Mouse (Mus musculus): ENCODE results near the gene Akap7.
A peak's percentile ranks its signal among the peaks of the same experiment; 100 is the strongest.

The Akap7 gene

GRCm38 (mm10) chr10:25297666-25298263 is 9.9 kb downstream of the Akap7 start:
- no peak for DNase-seq (ENCODE audit: low spot score)

DNA sequence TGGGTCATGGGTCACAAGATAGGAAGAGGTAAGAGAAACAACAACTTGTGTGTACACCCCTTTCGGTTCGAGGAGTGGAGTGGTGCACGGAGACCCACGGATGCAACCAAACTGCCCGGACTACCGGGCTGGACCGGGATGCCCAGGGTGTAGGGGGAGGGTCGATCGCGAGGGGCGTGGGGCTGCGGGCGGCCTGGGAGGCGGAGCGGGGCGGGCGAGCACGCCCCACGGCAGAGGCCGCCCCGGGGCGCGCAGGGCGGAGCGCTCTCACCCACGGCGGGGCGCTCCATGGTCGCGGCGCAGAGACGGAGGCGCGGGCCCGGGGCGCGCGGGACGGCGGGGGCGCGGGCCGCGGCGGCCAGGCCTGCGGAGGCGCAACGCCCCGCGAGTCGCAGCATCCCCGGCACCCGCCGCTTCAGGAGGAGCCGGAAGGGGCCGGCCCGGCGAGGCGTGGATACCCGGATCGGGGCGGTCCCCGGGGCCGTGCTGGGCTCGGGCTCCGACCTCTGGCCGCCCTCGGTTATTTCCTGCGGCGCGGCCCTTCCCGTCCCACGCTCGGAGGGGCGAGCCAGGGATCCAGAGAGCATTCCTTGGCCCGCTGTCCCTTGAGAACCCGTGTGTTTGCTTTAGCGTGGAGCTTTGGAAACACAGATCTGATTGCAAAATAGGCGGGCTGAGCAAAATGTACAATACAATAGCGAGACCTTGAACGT is 10.9 kb downstream of the Akap7 start:
- peak; percentile 84 for DNase-seq (ENCODE audit: low spot score)

GRCm38 (mm10) chr10:25296286-25296656 is 11.4 kb downstream of the Akap7 start:
- no peak for DNase-seq (ENCODE audit: low spot score)

- no peak for DNase-seq (ENCODE audit: low spot score)
Observed at GRCm38 (mm10) chr10:25295836-25296235, 11.8 kb downstream of the Akap7 start.

- DNase-seq (ENCODE audit: low spot score): no peak
Observed at GRCm38 (mm10) chr10:25294999-25295398, 12.7 kb downstream of the Akap7 start.

DNA sequence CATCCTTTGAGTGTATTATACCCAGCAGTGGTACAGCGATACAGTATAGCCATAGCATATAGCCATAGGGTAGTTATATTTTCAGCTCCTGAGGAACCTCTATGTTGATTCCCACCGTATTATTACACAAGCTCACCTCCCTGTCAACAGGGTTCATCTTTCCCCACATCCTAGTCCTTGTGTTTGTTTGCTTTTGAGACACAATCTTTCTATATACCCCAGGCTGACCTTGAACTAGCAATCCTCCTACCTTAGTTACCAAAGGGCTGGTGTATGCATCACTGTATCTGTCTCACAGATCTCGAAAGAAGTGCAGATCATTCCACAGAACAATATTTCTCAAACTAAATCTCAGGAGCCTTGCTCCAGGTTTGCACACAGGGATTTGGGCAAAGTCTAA is 13.9 kb downstream of the Akap7 start:
- no peak for DNase-seq (ENCODE audit: low spot score)

- peak; percentile 24 for DNase-seq (ENCODE audit: low spot score)
Observed at GRCm38 (mm10) chr10:25291053-25291452, 16.6 kb downstream of the Akap7 start.

DNA sequence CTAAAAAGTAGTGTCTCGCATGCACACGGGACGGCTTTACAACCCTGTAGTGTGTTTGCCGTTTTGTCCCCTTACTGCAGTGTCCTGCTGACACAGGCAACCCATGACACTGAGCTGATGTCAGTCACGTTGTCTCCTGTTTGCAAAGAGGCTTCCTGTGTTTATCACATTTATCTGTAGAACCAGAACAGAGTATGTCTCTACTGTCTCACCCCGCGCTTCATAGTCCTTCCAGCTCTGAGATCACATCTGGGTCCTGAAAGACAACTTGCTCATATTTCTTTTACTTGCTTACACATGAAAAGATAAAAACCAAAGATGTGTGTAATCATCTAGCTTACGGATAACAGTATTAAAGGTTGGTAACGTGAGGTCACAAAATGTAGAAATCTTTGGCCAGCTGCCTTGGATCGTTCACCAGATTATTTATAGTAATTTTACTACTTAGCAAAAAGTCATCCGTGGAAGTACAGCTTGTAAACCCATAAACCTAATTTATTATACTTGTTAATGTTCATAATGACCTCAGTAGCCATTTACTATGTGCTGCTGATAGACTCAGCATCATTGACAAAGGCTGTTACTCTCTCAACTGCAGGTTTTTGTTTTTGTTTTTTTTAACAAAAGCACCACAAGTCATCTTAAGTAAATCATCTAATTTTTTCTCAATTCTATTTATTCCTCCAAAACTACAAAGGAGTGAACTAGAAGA is 22.4 kb downstream of the Akap7 start:
- DNase-seq (ENCODE audit: low spot score): no peak

DNA sequence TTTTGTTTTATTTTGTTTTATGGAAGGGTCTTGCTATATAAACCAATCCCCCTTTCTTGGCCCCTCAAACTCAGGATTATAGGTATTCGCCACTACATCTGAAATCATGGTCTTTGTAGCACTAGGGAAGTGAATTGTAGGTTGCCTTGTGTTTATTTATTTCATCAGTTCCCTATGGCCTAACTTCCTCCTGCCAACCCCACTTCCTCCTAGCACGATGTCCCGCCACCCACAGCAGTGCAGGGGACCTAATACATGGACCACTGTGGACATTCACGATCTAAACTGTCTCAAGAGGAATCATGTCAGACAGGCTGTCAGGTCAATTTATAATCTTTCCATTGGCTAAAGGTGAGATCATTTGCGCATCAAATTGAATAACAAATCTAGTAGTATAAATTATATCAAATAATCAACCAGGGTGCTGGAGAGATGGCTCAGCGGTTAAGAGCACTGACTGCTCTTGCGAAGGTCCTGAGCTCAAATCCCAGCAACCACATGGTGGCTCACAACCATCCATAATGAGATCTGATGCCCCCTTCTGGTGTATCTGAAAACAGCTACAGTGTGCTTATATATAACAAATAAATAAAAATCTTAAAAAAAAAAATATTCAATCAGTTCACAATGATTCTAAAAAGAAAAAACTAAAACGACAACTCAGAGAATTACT is 23.1 kb downstream of the Akap7 start:
- no peak for DNase-seq (ENCODE audit: low spot score)

- DNase-seq (ENCODE audit: low spot score): no peak
Observed at GRCm38 (mm10) chr10:25283397-25283796, 24.3 kb downstream of the Akap7 start.

- DNase-seq (ENCODE audit: low spot score): no peak
Observed at GRCm38 (mm10) chr10:25280141-25280540, 27.5 kb downstream of the Akap7 start.

DNA sequence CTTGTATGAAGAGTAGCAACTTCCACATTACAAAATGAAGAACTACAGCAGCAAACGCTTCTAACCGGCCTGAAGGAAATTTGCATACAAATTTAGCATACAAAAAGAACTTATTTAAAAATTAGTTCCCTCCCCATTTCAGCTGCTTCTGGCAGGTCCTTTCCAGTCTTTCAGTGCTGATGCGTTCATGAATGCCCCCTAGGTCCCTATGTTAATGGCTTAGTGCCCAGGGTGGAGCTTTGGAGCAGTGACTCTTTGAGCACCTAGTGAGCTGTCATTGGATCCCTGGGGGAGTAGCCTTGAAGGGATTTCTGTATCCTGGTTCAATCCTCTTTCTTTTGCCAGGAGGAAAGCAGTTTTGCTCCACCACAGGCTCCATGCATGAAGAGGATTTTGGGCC is 28.3 kb downstream of the Akap7 start:
- DNase-seq (ENCODE audit: low spot score): no peak

GRCm38 (mm10) chr10:25275492-25275891 is 32.2 kb downstream of the Akap7 start:
- no peak for DNase-seq (ENCODE audit: low spot score)

GRCm38 (mm10) chr10:25274621-25275330 is 32.9 kb downstream of the Akap7 start:
- no peak for DNase-seq (ENCODE audit: low spot score)

DNA sequence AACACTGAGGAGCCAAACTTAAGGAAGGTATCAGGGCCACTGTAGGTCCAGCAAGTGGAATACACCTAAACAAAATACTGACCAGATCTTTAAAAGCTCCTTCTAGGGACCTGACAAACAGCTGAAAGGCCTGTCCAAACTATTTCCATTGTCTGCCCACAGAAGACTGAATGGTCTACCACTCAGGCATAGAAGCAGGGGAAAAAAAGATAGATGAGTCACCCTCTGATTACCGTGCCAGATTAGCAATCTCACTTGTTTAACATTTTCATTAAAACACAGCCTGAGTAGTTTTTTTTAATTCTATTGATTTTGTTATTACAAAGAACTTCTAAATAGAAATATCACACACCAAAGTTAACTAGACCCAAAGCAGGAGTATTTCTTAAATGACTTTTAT is 33.9 kb downstream of the Akap7 start:
- DNase-seq (ENCODE audit: low spot score): no peak

DNA sequence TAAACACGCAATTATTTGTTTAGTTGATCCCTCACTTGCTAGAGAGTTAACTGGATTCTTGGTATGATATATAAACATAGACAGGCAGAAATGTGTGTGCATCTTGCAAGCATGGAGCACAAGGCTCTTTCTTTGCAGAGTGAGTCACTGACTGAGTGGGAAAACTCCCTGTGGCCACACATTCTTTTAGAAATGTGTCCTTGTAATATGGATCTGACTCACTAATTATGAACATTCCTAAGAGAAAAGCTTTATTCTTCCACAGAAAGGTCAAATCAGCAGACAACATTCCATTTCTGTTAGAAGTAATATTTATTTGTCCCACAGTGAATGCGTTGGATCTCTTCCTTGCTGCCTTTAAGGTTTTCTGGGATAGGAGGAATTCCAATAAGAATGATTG is 35.9 kb downstream of the Akap7 start:
- DNase-seq (ENCODE audit: low spot score): no peak

GRCm38 (mm10) chr10:25271207-25271606 is 36.5 kb downstream of the Akap7 start:
- DNase-seq (ENCODE audit: low spot score): no peak

- no peak for DNase-seq (ENCODE audit: low spot score)
Observed at GRCm38 (mm10) chr10:25268476-25269351, 39.0 kb downstream of the Akap7 start.

- no peak for DNase-seq (ENCODE audit: low spot score)
Observed at GRCm38 (mm10) chr10:25261176-25261575, 46.5 kb downstream of the Akap7 start.

GRCm38 (mm10) chr10:25260724-25261123 is 46.9 kb downstream of the Akap7 start:
- DNase-seq (ENCODE audit: low spot score): no peak

- DNase-seq (ENCODE audit: low spot score): no peak
Observed at GRCm38 (mm10) chr10:25258171-25258570, 49.5 kb downstream of the Akap7 start.
